Mouse (Mus musculus): ENCODE measurements around the gene C1ra.

DNA sequence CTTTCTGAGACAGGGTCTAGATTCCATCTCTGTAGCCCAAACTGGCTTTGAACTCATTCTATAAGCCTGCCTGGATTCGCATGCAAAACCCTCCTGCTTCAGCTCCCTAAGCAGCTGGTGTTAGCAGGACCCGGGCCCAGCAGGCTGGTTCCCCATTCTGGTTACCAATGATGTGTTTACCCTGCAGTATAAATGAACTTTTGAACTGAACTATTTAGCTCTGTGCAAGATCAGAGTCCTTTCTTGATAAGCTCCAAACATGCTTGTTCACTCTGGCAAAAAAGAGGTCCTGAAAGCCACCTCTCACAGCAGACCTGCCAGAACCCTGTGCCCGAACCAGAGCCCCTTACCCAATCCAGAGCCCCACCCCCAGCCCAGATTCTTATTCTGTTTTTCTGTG lies 15.7 kb downstream of the C1ra start:
- no peak for TF ChIP-seq CTCF (IDR thresholded peaks at IDR 0.05; ENCODE audit: borderline replicate concordance, extremely low read depth, insufficient read depth, insufficient read length)
- no peak for TF ChIP-seq POLR2A (IDR thresholded peaks at IDR 0.05; ENCODE audit: borderline replicate concordance, extremely low read depth, insufficient read depth, insufficient read length, poor library complexity, severe bottlenecking)
